Mouse (Mus musculus) left cerebral cortex, postnatal 14 days (tissue): ENCODE results near the gene Magi1. TPM values are rescaled to one million over a fixed set of nuclear protein-coding genes. Genes with fewer than 3 reads are reported as not detected.
"Not testable (repeated sequence)": the region's sequence is repeated elsewhere in the genome, so short reads cannot be mapped to it uniquely, and the experiment has no call there.

Experiments used
- DNase-seq, 2 experiments: peaks; one replicate each; pipeline ENCODE4 v3.0.0; 2021 to 2022; ENCODE audit warnings: low spot score in 2 of 2, mixed read lengths in 1 of 2
- intact Hi-C: fragments of 180-260 bp; cut with DNase I; formaldehyde crosslinking; loops from one replicate; pipeline ENCODE4 v1.15.1; 2025
- total RNA-seq, 2 experiments: library from RNA; stranded (reverse); gene quantifications; 2 replicates each; pipeline ENCODE4 v1.2.3; 2021

Gene Magi1
- total RNA-seq, 2 experiments from 2014 or later, result 80.0 to 80.2 TPM

DNA sequence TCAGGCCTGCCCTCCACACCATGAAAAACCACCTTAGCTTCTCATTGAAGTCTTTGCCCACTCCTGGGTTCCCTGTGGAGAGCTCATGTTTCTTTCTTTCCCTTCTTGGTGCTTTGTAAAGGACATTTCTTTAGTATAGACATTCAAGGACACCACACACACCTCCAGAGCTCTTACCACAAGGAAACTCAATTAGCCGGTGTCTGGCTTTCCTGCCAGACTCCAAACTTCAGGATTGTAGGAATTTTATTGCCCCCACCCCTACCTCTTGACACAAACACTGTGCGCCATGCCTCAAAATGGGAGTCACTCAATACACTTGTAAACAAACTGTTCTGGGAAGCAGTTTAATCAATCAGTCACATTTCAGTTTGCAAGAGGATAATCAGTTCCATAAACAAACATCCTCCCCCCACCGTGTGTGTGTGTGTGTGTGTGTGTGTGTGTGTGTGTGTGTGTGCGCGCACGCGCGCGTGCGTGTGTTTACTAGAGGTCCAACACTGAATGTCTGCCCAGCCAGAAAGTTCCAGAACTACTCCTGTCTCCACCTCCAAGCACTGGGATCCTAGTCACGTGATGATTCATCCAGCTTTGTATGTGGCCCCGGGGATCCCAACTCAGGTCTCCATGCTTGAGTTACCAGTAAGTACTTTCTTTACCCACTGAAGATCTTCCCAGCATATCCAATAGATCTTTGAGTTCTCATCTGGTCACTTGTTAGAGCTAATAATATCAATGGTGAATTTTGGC lies 618.5 kb downstream of the Magi1 start:
- intact Hi-C loops, result no loop called here
- no peak for DNase-seq

DNA sequence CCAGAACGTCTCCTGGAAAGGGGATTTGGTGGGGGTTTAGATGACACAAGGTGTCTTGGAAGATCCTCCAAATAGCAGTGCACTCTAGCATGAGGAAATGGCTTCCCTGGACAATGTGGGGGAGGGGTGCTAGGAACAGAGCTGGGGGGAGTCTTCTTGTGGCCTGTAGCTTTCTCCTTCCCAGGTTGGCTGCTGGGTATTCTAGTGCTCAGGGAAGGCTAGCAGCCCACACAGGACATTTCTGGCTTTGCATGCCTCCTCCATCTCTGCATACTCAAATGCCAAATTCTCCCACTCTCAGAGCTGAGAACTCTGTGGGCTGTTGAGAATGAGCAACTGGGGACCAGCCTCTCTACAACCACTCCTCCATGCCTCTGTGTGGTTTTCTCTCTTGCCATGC lies 622.6 kb downstream of the Magi1 start:
- peak; percentile 48 to 69 for DNase-seq
- intact Hi-C loops, result no loop called here

DNA sequence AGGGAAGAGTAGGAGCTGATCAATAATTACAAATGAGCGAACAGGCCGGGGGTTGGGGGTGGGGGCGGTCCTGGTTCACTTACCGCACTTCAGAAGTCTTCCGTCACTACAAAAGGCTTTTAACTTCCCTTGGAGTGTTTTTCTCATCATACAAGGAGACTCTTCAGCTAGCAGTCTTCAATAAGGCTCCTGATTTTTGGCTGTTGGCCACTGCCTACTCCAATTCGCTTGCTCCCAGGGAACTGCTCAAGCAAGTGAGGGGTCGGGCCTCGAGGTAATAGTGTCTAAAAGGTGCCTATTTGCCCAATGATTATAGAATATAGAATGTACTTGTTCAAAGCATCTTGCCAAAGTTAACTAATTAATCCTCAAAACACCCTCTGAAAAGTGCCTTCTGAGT lies 624.2 kb downstream of the Magi1 start:
- intact Hi-C loops, result no loop called here
- no peak for DNase-seq

DNA sequence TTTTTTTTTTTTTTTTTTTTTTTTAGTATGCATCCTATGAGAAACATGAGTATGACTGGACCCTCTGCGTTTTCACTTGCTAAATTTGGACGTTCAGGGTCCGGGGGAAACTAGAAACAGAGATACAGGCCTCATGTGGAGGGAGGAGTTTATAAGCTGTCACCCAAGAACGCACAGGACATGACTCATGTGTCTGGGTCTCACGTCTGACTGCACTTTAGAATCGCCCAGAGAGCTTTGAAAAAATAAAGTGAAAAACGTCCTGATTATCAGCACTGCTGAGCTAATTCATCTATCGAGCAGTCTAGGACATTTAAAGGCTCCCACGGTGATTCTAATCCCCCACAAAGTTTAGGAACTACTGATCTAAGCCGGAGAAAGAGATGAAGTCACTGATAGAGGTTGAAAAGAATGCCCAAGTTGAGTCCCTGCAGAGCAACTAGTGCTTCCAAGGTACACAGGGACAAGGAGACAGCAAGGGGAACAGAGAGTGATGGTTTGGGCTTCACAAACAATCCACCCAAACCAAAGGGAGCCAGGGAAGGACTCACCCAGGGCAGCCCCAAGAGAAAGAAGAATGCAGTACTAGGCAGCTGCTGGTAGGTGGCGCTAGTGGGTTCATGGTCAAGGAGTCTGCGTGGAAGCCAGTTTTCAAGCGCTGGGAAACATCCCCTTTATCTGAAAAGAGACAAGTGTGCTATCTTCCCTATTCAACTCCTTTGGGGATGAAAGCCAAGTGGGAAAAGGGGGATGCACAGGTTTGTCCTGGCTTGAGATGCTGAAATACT lies 626.3 kb downstream of the Magi1 start:
- peak; percentile 45 to 56 for DNase-seq
- intact Hi-C loops, result no loop called here

DNA sequence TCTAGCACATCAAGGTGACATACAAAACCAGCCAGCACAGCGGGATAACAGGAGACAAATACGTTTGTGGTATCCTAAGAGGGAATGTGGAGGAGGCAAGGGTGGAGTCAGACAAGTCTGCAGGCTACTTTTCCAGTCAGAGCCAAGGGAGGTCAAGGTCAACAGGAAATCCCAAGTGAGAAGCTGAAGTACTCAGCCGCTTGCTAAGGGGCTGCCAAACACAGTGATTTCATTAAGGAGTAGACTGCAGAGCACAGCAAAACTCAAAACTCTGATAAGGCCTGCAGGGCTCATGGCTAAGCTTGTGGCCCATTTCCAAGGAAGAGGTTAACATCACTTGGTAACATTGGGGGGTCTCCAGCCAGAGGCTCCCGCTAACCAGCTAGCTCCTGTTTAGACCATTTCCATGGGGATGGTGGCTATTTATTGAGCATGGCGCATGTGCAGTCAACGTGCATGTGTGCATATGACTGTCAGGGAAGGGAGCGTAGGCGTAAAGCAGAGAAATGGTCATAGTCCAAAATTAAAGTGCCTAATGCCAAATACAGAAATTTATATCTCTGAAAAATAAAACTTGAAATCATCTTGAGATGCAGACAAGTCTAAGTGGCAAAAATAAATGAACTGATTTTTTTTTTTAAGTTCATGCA lies 635.0 kb downstream of the Magi1 start:
- DNase-seq, result peak; percentile 16 to 57
- intact Hi-C loops, result no loop called here

DNA sequence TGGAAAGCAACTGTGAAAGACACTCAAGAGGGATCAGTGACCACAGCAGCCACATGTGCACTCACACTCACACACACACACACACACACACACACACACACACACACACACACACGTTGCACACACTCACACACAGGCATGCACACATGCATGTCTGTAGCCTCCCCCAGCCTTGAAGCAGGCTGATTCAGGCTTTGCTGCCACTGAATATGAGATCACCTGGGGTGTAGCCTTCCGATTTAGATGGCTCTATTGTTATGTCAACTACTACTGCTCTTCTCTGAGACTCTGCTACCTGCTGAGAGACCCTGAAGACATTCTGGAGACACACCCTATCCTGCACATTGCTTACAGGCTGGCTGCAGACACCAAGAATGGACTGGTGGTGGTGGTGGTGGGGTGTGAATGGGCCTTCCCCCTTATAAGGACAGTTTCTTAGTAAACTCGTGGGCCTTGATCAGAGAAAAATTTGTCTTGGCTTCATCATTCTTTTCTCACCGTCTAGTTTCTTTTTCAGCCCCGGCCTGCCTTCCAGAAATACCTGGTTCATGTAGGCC lies 653.9 kb downstream of the Magi1 start:
- intact Hi-C loops, DNase-seq: not testable (repeated sequence)

DNA sequence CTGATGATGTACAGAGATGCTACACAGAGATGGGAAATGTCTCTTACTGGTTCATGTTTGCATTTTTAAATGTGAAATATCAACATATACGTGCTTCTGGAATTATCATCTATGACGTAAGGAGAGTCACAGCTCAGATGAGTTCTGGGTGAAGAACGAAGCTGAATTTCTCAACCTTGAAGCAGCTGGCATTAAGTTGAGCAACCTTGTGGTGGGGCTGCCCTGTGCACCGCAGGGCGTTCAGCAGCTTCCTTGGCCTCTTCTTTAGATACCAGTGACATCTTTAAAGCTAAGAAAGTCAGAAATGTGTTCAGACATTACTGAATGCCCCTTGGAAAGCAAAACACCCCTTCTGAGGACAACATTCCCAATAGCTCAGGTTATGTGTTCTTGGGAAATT lies 656.5 kb downstream of the Magi1 start:
- intact Hi-C loops, result no loop called here
- DNase-seq, result no peak

Other genes with a start within 250 kb of the Magi1 start
- gene Slc25a26, start 216.4 kb upstream of the Magi1 start, total RNA-seq, result 10 to 100 TPM; 13.7 to 15.8 TPM